Mouse (Mus musculus) megakaryocyte, embryonic 14.5 days (primary cell): ENCODE data around the gene Gm43738.

ENCODE experiments used
- FLI1 ChIP-seq: IDR thresholded peaks from 2 replicates; pipeline ENCODE4 v1.6.1; 2012; ENCODE audit warnings: low read length, inconsistent platforms, mixed read lengths
- GATA1 ChIP-seq: IDR thresholded peaks from 3 replicates; pipeline ENCODE4 v1.6.1; 2012; ENCODE audit warnings: mixed read lengths, low read length, inconsistent platforms, borderline replicate concordance

DNA sequence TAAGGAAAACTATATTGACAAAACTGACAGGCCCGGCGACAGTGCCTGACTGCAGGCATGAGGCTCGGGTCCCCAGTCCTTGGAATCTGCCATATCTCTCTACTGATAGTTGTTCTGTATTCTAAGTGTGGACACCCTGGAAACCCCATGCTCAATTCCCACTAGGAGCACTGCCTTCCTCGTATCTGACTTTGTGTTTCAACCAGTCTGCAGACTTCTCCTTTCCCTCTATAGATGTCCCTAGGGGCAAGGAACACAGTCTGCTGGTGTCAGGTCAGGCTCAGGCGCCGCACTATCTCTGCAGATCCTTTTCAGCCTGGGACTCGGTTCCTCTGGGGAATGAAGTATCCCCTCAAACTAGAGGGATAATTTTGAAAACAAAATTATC lies 32.2 kb upstream of the Gm43738 start:
- no peak for TF ChIP-seq FLI1
- TF ChIP-seq GATA1: no peak
